Mouse (Mus musculus): Measurements from ENCODE around the gene Chst11. TPM values are rescaled to one million over a fixed set of nuclear protein-coding genes. Genes with fewer than 3 reads are reported as not detected.
A peak's percentile ranks its signal among the peaks of the same experiment; 100 is the strongest.

The Chst11 gene
- polyA plus RNA-seq, 1 experiment from 2014 or later: 4.0 TPM

DNA sequence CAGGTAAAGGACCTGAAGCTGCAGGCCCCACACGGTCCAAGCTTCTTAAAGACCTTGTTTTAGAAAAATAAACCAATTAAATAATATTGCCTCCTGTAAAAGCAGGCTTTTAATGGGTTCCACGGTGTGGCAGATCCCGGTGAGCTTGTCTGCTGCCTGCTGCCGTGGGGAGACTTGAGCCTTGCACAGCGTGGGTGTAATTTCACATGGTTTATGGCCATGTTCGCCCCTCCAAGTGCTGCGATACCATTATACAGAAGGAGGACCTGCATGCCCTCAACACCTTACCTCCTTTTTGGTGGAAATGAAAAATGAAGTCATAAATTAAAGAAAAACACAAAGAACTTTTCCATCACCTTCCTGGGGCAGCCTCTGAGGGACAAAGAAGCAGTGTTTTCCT, 103.0 kb downstream of the Chst11 start:
- Histone ChIP-seq H3K27me3 (peaks cover 50% of the 10 kb centered on the region), H3K4me2 (replicated peaks) (0 out of 2 replicates have a peak overlapping the region, but pooled peaks have one; percentile 9), H3K9me3 (no peaks in the 10 kb centered on the region), H3K36me3 (no peaks in the 10 kb centered on the region), H3K9ac (no peak overlapping the region), H3K4me3 (no peak overlapping the region), H3K27ac (peak overlapping the region; percentile 44; the same call in 1 of the 2 replicates), H3K4me1 (peaks cover 61% of the 10 kb centered on the region)
- WGBS: 17% methylated on average over 7 of the region's 7 CpGs
- ATAC-seq (ENCODE audit: low FRiP score, low read depth): 0 out of 2 replicates have a peak, but pooled peaks have one; percentile 46

DNA sequence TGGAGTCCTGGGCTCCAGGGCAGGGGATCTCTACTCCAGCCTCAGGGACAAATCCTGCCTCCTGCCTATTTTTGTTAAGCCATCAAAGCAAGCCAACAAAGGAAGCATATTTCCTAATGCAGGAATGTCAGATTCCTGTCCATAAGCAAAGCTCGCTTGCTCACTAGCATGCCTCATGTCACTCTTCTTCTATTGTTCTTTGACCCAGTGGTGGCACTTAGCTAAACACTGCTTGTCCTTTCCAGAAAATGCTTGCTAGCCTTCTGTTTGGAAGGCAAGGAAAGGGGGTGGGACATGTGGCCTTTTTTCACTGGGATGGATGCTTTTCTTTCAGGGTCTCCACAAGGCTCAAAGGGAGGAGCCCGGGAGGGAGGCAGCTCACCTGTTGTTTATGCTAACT, 103.5 kb downstream of the Chst11 start:
- no peak for ATAC-seq (ENCODE audit: low FRiP score, low read depth)
- H3K27ac ChIP-seq: peak overlapping the region; percentile 44; the same call in 1 of the 2 replicates
- 0 out of 2 replicates have a peak overlapping the region, but pooled peaks have one; percentile 9 for H3K4me2 ChIP-seq (replicated peaks)
- H3K4me1 ChIP-seq: peaks cover 56% of the 10 kb centered on the region
- H3K4me3 ChIP-seq: no peak overlapping the region
- H3K27me3 ChIP-seq: peaks cover 48% of the 10 kb centered on the region
- no peaks in the 10 kb centered on the region for H3K9me3 ChIP-seq
- H3K9ac ChIP-seq: no peak overlapping the region
- H3K36me3 ChIP-seq: no peaks in the 10 kb centered on the region
- 50% methylated on average over 2 of the region's 2 CpGs for WGBS

- no peak overlapping the region for H3K27ac ChIP-seq
- H3K27me3 ChIP-seq: peaks cover 44% of the 10 kb centered on the region
- no peak overlapping the region for H3K4me3 ChIP-seq
- ATAC-seq (ENCODE audit: low FRiP score, low read depth): no peak
- no peak overlapping the region for H3K4me2 ChIP-seq (replicated peaks)
- H3K9ac ChIP-seq: no peak overlapping the region
- no peaks in the 10 kb centered on the region for H3K9me3 ChIP-seq
- WGBS: 71% methylated on average over 8 of the region's 8 CpGs
- no peaks in the 10 kb centered on the region for H3K36me3 ChIP-seq
- peaks cover 51% of the 10 kb centered on the region for H3K4me1 ChIP-seq
Observed at GRCm38 (mm10) chr10:83090185-83090584, 104.9 kb downstream of the Chst11 start.

- peaks cover 50% of the 10 kb centered on the region for H3K4me1 ChIP-seq
- no peak overlapping the region for H3K4me3 ChIP-seq
- no peak overlapping the region for H3K4me2 ChIP-seq (replicated peaks)
- peaks cover 26% of the 10 kb centered on the region for H3K27me3 ChIP-seq
- H3K27ac ChIP-seq: no peak overlapping the region
- H3K36me3 ChIP-seq: no peaks in the 10 kb centered on the region
- ATAC-seq (ENCODE audit: low FRiP score, low read depth): no peak
- WGBS: 85% methylated on average over 6 of the region's 6 CpGs
- H3K9ac ChIP-seq: no peak overlapping the region
- H3K9me3 ChIP-seq: no peaks in the 10 kb centered on the region
Observed at GRCm38 (mm10) chr10:83093705-83094104, 108.4 kb downstream of the Chst11 start.

DNA sequence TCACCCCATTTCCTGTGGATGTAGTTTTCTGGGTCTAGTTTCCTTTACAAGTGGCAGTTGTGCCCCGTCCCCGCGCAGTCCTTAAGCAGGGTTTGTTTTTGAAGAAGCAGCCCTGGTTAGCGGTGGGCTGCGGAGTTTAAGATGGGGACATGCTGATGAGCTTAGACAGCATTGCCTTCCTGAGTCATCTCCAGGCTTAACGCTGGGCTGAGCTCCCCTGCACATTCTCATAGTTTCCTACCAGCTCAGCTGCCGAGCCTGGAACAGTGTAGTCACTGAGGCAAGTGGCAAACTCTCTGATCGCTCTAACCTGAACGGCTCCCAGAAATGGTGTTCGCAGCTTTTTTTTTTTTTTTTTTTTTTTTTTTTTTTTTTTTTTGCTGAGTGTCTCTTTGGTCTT, 109.0 kb downstream of the Chst11 start:
- WGBS: 76% methylated on average over 10 of the region's 10 CpGs
- H3K27me3 ChIP-seq: peaks cover 26% of the 10 kb centered on the region
- no peaks in the 10 kb centered on the region for H3K9me3 ChIP-seq
- no peak overlapping the region for H3K27ac ChIP-seq
- peaks cover 50% of the 10 kb centered on the region for H3K4me1 ChIP-seq
- no peak for ATAC-seq (ENCODE audit: low FRiP score, low read depth)
- no peak overlapping the region for H3K4me3 ChIP-seq
- H3K4me2 ChIP-seq (replicated peaks): no peak overlapping the region
- H3K9ac ChIP-seq: no peak overlapping the region
- no peaks in the 10 kb centered on the region for H3K36me3 ChIP-seq

DNA sequence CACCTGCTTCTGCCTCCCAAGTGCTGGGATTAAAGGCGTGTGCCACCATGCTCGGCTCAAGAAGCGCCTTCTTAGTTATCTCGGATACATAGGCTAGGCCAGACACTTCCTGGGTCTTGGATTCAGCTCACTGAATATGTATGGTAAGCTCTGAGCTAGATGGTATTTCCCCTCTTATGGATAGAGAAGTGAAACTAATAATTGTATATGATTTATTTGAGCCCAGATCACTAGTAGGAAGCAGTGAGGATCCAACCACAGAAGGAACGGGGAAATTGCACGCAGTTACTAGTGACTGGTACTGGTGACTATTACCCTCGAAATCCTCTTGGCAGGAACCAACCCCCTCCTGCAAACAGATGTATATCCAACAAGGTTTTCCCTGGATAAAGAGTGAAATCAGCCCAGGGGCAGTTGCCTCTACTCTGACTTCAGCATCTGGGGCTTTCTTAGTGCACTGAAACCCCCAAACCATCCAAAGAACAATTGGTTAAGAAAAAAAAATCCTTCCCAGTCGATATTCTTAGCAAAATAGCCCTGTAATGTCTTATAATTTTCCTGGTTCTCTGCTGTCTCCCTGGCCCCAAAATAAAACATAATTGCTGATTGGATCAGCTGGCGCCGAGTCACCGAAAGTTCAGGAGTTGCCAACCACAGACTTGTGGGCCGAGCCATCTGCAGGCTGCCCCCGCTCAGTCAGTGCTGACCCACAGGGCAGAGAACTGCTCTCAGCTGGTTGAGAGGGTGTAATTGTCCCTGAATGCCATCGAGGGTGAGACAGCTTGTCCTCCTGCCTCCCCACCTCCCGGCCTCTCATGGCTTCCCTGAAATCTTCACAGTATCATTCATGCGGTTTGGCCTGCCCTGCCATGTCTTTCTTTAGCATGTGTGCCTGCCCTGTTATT, 109.8 kb downstream of the Chst11 start:
- Histone ChIP-seq H3K36me3 (no peaks in the 10 kb centered on the region), H3K4me2 (replicated peaks) (no peak overlapping the region), H3K9me3 (no peaks in the 10 kb centered on the region), H3K9ac (no peak overlapping the region), H3K4me3 (no peak overlapping the region), H3K4me1 (peaks cover 49% of the 10 kb centered on the region), H3K27ac (no peak overlapping the region), H3K27me3 (peaks cover 19% of the 10 kb centered on the region)
- 76% methylated on average over 16 of the region's 16 CpGs for WGBS
- no peak for ATAC-seq (ENCODE audit: low FRiP score, low read depth)

- Histone ChIP-seq H3K36me3 (no peaks in the 10 kb centered on the region), H3K4me1 (peaks cover 54% of the 10 kb centered on the region), H3K9me3 (no peaks in the 10 kb centered on the region), H3K4me2 (replicated peaks) (no peak overlapping the region), H3K4me3 (no peak overlapping the region), H3K9ac (no peak overlapping the region), H3K27me3 (peaks cover 12% of the 10 kb centered on the region; the same call in 1 of the 2 replicates), H3K27ac (no peak overlapping the region)
- no peak for ATAC-seq (ENCODE audit: low FRiP score, low read depth)
- 88% methylated on average over 6 of the region's 6 CpGs for WGBS
Observed at GRCm38 (mm10) chr10:83096257-83096656, 111.0 kb downstream of the Chst11 start.

GRCm38 (mm10) chr10:83098940-83099339, 113.6 kb downstream of the Chst11 start:
- no peaks in the 10 kb centered on the region for H3K36me3 ChIP-seq
- H3K4me2 ChIP-seq (replicated peaks): no peak overlapping the region
- ATAC-seq (ENCODE audit: low FRiP score, low read depth): no peak
- 66% methylated on average over 10 of the region's 10 CpGs for WGBS
- no peak overlapping the region for H3K9ac ChIP-seq
- H3K9me3 ChIP-seq: no peaks in the 10 kb centered on the region
- H3K4me1 ChIP-seq: peaks cover 74% of the 10 kb centered on the region
- H3K27ac ChIP-seq: peak overlapping the region; percentile 28; the same call in 1 of the 2 replicates
- no peak overlapping the region for H3K4me3 ChIP-seq
- peaks cover 6% of the 10 kb centered on the region for H3K27me3 ChIP-seq

GRCm38 (mm10) chr10:83099669-83100068, 114.4 kb downstream of the Chst11 start:
- Histone ChIP-seq H3K4me1 (peaks cover 80% of the 10 kb centered on the region), H3K9ac (no peak overlapping the region), H3K4me2 (replicated peaks) (no peak overlapping the region), H3K27me3 (peaks cover 6% of the 10 kb centered on the region; the same call in 1 of the 2 replicates), H3K4me3 (no peak overlapping the region), H3K36me3 (no peaks in the 10 kb centered on the region), H3K27ac (no peak overlapping the region), H3K9me3 (no peaks in the 10 kb centered on the region)
- ATAC-seq (ENCODE audit: low FRiP score, low read depth): no peak
- WGBS: 82% methylated on average over 3 of the region's 3 CpGs

DNA sequence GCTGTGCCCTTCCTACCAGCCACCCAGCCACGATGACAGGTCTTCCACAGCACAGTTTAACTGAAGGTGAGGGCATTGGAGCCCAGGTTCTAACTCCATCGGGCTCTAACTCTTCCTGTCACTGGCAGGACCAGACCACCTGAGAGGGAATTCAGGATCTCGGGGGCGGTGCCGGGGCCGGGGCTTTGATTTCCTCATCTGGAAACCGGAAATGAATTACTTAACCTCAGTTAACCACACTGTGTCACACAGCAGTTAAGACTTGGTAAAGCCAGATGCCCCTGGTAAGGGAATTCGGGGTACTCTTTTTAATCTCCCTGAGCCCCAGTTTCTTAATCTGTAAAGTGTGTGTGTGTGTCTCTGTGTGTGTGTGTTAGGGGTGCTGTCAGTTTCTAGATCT, 115.6 kb downstream of the Chst11 start:
- ATAC-seq (ENCODE audit: low FRiP score, low read depth): no peak
- peaks cover 84% of the 10 kb centered on the region for H3K4me1 ChIP-seq

GRCm38 (mm10) chr10:83101421-83102207, 116.3 kb downstream of the Chst11 start:
- Histone ChIP-seq H3K36me3 (no peaks in the 10 kb centered on the region), H3K27me3 (peaks cover 6% of the 10 kb centered on the region; the same call in 1 of the 2 replicates), H3K9ac (no peak overlapping the region), H3K27ac (no peak overlapping the region), H3K4me2 (replicated peaks) (no peak overlapping the region), H3K9me3 (no peaks in the 10 kb centered on the region), H3K4me1 (peaks cover 90% of the 10 kb centered on the region), H3K4me3 (no peak overlapping the region)
- no peak for ATAC-seq (ENCODE audit: low FRiP score, low read depth)
- 83% methylated on average over 9 of the region's 9 CpGs for WGBS

More for the DNA sequence above, 115.6 kb downstream of the Chst11 start:
- Histone ChIP-seq H3K9me3 (no peaks in the 10 kb centered on the region), H3K27ac (no peak overlapping the region), H3K9ac (no peak overlapping the region), H3K36me3 (no peaks in the 10 kb centered on the region), H3K4me2 (replicated peaks) (no peak overlapping the region), H3K4me3 (no peak overlapping the region), H3K27me3 (peaks cover 6% of the 10 kb centered on the region; the same call in 1 of the 2 replicates)
- WGBS: 30% methylated on average over 8 of the region's 8 CpGs

- Histone ChIP-seq H3K27ac (no peak overlapping the region), H3K9ac (no peak overlapping the region), H3K4me2 (replicated peaks) (0 out of 2 replicates have a peak overlapping the region, but pooled peaks have one; percentile 21), H3K9me3 (no peaks in the 10 kb centered on the region), H3K36me3 (no peaks in the 10 kb centered on the region), H3K4me1 (peaks cover 91% of the 10 kb centered on the region), H3K4me3 (no peak overlapping the region), H3K27me3 (peaks cover 6% of the 10 kb centered on the region; the same call in 1 of the 2 replicates)
- WGBS: 30% methylated on average over 15 of the region's 15 CpGs
- ATAC-seq (ENCODE audit: low FRiP score, low read depth): no peak
Observed at GRCm38 (mm10) chr10:83102745-83103144, 117.4 kb downstream of the Chst11 start.

Data from limb, embryonic 13.5 days (tissue).